Mouse (Mus musculus): ENCODE measurements around the gene Pltp. TPM values are rescaled to one million over a fixed set of nuclear protein-coding genes. Genes with fewer than 3 reads are reported as not detected.
A peak's percentile ranks its signal among the peaks of the same experiment; 100 is the strongest.

Pltp gene
- total RNA-seq, 1 experiment, result 56.1 TPM

DNA sequence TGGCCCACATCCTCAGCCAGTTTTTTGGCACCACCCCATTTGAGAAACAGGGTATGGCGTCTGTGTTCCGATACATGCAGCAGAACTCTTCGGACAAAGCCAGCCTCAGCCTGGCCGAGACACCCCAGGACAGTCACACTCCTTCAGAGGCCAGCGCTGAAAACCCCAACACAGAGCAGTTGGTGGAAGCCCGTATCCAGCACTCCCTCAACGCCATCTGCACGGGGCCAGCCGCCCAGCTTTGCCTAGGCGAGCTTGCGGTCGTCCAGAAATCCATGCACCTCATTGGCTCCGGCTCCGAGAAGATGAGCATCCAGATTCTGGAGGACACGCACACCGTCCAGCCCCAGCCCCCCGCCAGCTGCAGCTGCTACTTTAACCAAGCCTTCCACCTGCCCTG is 32.0 kb downstream of the Pltp start:
- in situ Hi-C loops (cut with MboI; ENCODE audit: low sequenced_read_pairs in 2 of 2, unreplicated experiment in 2 of 2), result no loop called here
- H3K4me3 ChIP-seq (ENCODE audit: insufficient read depth in 1 of 2, low read depth in 1 of 2, low read length in 2 of 2, poor library complexity in 1 of 2, severe bottlenecking in 1 of 2), result peak overlapping the region; percentile 37 to 98

DNA sequence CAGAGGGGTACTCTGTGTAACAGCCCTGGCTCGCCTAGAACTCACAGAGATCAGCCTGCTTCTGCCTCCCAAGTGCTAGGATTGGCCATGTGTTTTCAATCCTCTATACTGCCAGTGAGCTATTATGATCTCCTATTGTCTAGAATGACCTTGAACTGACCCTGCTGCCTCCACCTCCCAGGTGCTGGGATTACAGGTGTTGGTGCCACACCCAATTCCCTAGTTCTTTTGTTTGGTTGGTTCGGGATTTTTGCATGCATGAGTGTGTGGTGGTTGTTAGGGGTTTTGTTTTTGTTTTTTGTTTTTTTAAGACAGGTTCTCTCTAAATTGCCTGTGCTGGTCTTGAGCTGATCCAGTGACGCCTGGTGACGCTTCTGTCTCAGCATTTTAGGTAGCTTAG is 33.5 kb downstream of the Pltp start:
- Histone ChIP-seq H3K4me1 (ENCODE audit: control insufficient read depth in 2 of 2, insufficient read depth in 2 of 2, low read length in 2 of 2, poor library complexity in 1 of 2) (peaks cover 6 to 41% of the 10 kb centered on the region in 2 experiments; a peak in 3 of 4 replicates), H3K27ac (ENCODE audit: insufficient read depth, low read depth, low read length, poor library complexity, severe bottlenecking) (peak overlapping the region; percentile 99), H3K9ac (ENCODE audit: insufficient read depth, low read depth, low read length, poor library complexity, severe bottlenecking) (peak overlapping the region; percentile 25; the same call in 1 of the 2 replicates), H3K36me3 (ENCODE audit: control insufficient read depth, insufficient read depth, low read length, poor library complexity, severe bottlenecking) (peaks cover 50% of the 10 kb centered on the region), H3K9me3 (ENCODE audit: control insufficient read depth, insufficient read depth, low read depth, low read length) (no peaks in the 10 kb centered on the region), H3K4me3 (ENCODE audit: insufficient read depth in 1 of 2, low read depth in 1 of 2, low read length in 2 of 2, poor library complexity in 1 of 2, severe bottlenecking in 1 of 2) (peak overlapping the region; percentile 86 to 98)
- DNase-seq (ENCODE audit: low read depth, low spot score), result peak; percentile 89
- in situ Hi-C loops (cut with MboI; ENCODE audit: low sequenced_read_pairs in 2 of 2, unreplicated experiment in 2 of 2), result no loop called here
- TF ChIP-seq ZNF384 (IDR thresholded peaks at IDR 0.05; ENCODE audit: low read depth, low read length) (peak; percentile 90), CHD2 (IDR thresholded peaks at IDR 0.05; ENCODE audit: low read depth, low read length) (peak; percentile 55; the same call in 1 of the 2 replicates), HCFC1 (IDR thresholded peaks at IDR 0.05; ENCODE audit: borderline replicate concordance, insufficient read depth, low read length) (no peak)

More for the DNA sequence above, 32.0 kb downstream of the Pltp start:
- TF ChIP-seq ZC3H11A (IDR thresholded peaks at IDR 0.05; ENCODE audit: borderline replicate concordance, low read depth, low read length) (no peak), ZNF384 (IDR thresholded peaks at IDR 0.05; ENCODE audit: low read depth, low read length) (no peak), MAFK (IDR thresholded peaks at IDR 0.05; ENCODE audit: insufficient read depth, low read depth, low read length) (no peak), CHD2 (IDR thresholded peaks at IDR 0.05; ENCODE audit: low read depth, low read length) (no peak), HCFC1 (IDR thresholded peaks at IDR 0.05; ENCODE audit: borderline replicate concordance, insufficient read depth, low read length) (no peak)
- Histone ChIP-seq H3K36me3 (ENCODE audit: control insufficient read depth, insufficient read depth, low read length, poor library complexity, severe bottlenecking) (peaks cover 43% of the 10 kb centered on the region), H3K4me1 (ENCODE audit: control insufficient read depth in 2 of 2, insufficient read depth in 2 of 2, low read length in 2 of 2, poor library complexity in 1 of 2) (peaks cover 6 to 38% of the 10 kb centered on the region in 2 experiments; a peak in 3 of 4 replicates), H3K9me3 (ENCODE audit: control insufficient read depth, insufficient read depth, low read depth, low read length) (no peaks in the 10 kb centered on the region), H3K27ac (ENCODE audit: insufficient read depth, low read depth, low read length, poor library complexity, severe bottlenecking) (no peak overlapping the region), H3K9ac (ENCODE audit: insufficient read depth, low read depth, low read length, poor library complexity, severe bottlenecking) (peak overlapping the region; percentile 48)
- no peak for DNase-seq (ENCODE audit: low read depth, low spot score)

DNA sequence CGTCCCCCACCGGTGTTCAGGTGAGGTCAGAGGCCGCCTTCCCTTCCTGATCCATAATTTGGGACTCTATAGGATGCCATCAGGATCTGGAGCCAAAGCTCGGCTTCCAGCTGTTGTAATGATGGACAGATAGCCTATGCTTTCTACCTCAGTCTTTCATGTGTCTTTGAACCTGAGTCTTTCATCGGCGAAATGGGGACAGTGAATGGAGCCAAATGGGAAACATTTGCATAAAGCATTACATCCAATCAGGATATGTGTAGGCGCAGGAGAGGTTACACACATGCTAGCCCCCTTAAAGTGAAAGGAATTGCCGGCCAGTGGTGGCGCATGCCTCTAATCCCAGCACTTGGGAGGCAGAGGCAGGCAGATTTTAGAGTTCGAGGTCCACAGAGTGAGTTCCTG is 34.3 kb downstream of the Pltp start:
- no peak for DNase-seq (ENCODE audit: low read depth, low spot score)

DNA sequence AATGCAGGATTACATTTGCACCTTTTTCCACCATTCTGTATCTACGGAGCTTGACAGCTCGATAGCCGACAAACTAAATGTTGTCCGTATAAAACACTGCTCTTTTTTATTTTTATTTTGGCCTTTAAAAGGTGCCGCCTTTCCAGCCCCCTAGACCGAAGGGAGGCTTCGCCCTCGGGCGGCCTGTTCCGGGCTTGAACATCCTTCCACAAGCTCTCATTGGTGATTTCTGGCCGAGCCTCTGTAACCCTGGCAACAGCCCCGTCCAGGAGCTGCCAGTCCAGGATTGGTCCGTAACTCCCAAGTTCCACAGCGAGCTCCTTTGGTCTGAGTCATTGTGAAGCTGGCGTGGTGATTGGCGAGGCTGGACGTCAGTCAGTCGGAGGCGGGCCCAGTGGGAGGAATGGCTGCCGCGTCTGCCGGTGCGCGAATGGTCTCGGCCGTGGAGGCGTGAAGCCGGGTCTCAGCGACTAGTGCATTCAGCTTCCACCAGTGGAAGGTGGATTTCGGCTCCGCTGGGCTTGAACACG is 34.8 kb downstream of the Pltp start, which contains the start of gene Zswim1:
Zswim1 (plus strand) TSS at position 51 of the 530 bp plus-strand sequence.
- Histone ChIP-seq H3K4me3 (ENCODE audit: insufficient read depth in 1 of 2, low read depth in 1 of 2, low read length in 2 of 2, poor library complexity in 1 of 2, severe bottlenecking in 1 of 2) (peak within 1 kb of the TSS; percentile 86 to 98), H3K9ac (ENCODE audit: insufficient read depth, low read depth, low read length, poor library complexity, severe bottlenecking) (peak within 1 kb of the TSS; percentile 99), H3K4me1 (ENCODE audit: control insufficient read depth in 2 of 2, insufficient read depth in 2 of 2, low read length in 2 of 2, poor library complexity in 1 of 2) (peaks cover 10 to 35% of the 10 kb centered on the region in 2 experiments), H3K36me3 (ENCODE audit: control insufficient read depth, insufficient read depth, low read length, poor library complexity, severe bottlenecking) (peaks cover 43% of the 10 kb centered on the region), H3K27ac (ENCODE audit: insufficient read depth, low read depth, low read length, poor library complexity, severe bottlenecking) (peak within 1 kb of the TSS; percentile 99), H3K9me3 (ENCODE audit: control insufficient read depth, insufficient read depth, low read depth, low read length) (no peaks in the 10 kb centered on the region)
- TF ChIP-seq HCFC1 (IDR thresholded peaks at IDR 0.05; ENCODE audit: borderline replicate concordance, insufficient read depth, low read length), result 0 out of 2 replicates have a peak, but pooled peaks have one; percentile 32
- no peak; the same call in 1 of the 2 replicates for TF ChIP-seq CHD2 (IDR thresholded peaks at IDR 0.05; ENCODE audit: low read depth, low read length)
- in situ Hi-C loops (cut with MboI; ENCODE audit: low sequenced_read_pairs in 2 of 2, unreplicated experiment in 2 of 2), result no loop called here
- DNase-seq (ENCODE audit: low read depth, low spot score), result peak; percentile 97

More for the DNA sequence above, 34.3 kb downstream of the Pltp start:
- Histone ChIP-seq H3K4me3 (ENCODE audit: insufficient read depth in 1 of 2, low read depth in 1 of 2, low read length in 2 of 2, poor library complexity in 1 of 2, severe bottlenecking in 1 of 2) (peak overlapping the region; percentile 86 to 98), H3K27ac (ENCODE audit: insufficient read depth, low read depth, low read length, poor library complexity, severe bottlenecking) (peak overlapping the region; percentile 99), H3K9ac (ENCODE audit: insufficient read depth, low read depth, low read length, poor library complexity, severe bottlenecking) (peak overlapping the region; percentile 99), H3K36me3 (ENCODE audit: control insufficient read depth, insufficient read depth, low read length, poor library complexity, severe bottlenecking) (peaks cover 48% of the 10 kb centered on the region), H3K9me3 (ENCODE audit: control insufficient read depth, insufficient read depth, low read depth, low read length) (no peaks in the 10 kb centered on the region), H3K4me1 (ENCODE audit: control insufficient read depth in 2 of 2, insufficient read depth in 2 of 2, low read length in 2 of 2, poor library complexity in 1 of 2) (peaks cover 6 to 34% of the 10 kb centered on the region in 2 experiments)
- in situ Hi-C loops (cut with MboI; ENCODE audit: low sequenced_read_pairs in 2 of 2, unreplicated experiment in 2 of 2), result no loop called here
- TF ChIP-seq MAFK (IDR thresholded peaks at IDR 0.05; ENCODE audit: insufficient read depth, low read depth, low read length) (no peak), ZNF384 (IDR thresholded peaks at IDR 0.05; ENCODE audit: low read depth, low read length) (no peak), ZC3H11A (IDR thresholded peaks at IDR 0.05; ENCODE audit: borderline replicate concordance, low read depth, low read length) (no peak), CHD2 (IDR thresholded peaks at IDR 0.05; ENCODE audit: low read depth, low read length) (no peak), HCFC1 (IDR thresholded peaks at IDR 0.05; ENCODE audit: borderline replicate concordance, insufficient read depth, low read length) (no peak)
